Mouse (Mus musculus) urinary bladder, adult 18-20 months (tissue): Measurements from ENCODE around the gene Eif4h.

Experiments used
- DNase-seq, 2 experiments: peaks; one replicate each; pipeline ENCODE4 v3.0.0; 2022; ENCODE audit warnings: low spot score in 2 of 2, mixed read lengths in 2 of 2

The Eif4h gene

GRCm38 (mm10) chr5:134607121-134607520 lies 32.2 kb downstream of the Eif4h start:
- DNase-seq: no peak

- no peak for DNase-seq
Observed at GRCm38 (mm10) chr5:134606314-134606713, 33.0 kb downstream of the Eif4h start.

DNA sequence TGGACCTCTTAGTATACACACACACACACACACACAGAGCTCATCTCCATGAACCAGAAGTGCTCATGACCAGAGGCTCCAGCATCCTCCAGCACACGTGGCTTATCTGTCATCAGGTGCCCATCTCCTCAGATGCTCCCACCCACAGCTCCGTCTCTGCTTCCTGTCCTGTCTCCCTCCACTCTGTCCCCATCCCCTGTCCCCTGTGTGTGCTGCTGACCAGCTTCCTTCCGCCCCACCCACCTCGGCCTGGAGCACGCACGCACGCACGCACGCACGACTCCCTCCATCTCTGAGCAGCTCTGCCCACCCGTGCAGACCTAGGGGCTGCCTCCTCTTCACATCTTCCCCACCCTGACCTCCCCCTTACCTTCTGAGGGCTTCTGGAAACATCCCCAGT lies 34.9 kb downstream of the Eif4h start:
- DNase-seq: no peak

DNA sequence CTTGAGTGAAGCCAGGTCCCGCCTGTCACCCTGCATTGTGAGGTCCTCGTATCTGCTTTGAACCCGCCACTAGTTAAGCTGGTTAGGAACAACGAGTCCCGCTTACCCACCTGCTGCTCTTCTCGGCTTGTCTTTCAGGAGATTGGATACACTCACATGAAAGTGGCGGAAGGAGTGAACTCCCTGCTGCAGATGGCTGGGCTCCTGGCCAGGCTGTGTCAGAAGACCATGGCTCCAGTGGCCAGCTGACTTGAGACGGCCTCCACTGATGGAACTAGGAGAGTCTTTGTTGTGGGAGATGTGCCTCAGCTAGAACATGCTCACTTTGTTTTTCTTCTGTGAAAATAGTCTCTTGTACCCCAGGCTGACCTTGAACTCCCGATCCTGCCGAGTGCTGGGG lies 41.6 kb downstream of the Eif4h start:
- no peak for DNase-seq

DNA sequence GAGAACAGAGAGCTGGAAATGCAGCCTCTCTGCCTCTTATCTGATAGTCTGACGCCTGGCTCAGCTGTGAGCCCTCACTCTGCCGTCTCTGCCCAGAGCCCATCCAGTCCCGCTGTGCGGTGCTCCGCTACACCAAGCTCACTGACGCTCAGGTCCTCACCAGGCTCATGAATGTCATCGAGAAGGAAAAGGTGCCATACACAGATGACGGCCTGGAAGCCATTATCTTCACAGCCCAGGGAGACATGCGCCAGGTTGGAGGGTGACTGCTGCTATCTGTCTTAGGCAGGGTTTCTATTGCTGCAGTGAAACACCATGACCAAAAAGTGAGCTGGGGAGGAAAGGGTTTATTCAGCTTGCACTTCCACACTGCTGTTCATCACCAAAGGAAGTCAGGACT lies 46.2 kb downstream of the Eif4h start:
- no peak for DNase-seq

- DNase-seq: no peak
Observed at GRCm38 (mm10) chr5:134592026-134592581, 47.2 kb downstream of the Eif4h start.

- DNase-seq: no peak
Observed at GRCm38 (mm10) chr5:134589900-134590299, 49.4 kb downstream of the Eif4h start.

DNA sequence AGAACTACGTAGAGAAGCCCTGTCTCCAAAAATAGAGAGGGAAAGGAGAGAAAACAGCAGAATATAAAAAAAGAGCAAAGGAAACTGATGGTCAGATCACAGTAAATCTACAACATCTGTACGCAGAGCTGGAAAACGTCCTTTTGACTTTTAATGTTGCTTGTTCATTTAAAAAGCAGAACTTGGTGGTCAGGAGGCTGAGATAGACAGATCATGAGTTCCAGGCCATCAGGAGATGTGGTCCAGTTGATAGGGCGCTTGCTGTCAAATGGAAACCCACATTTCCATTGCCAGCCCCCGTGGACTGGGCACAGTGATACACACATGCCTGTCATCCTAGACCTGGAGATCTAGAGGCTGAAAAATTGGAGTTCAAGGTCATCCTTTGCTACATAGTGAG lies 54.5 kb downstream of the Eif4h start:
- no peak for DNase-seq

- DNase-seq: no peak
Observed at GRCm38 (mm10) chr5:134583884-134584213, 55.4 kb downstream of the Eif4h start.

DNA sequence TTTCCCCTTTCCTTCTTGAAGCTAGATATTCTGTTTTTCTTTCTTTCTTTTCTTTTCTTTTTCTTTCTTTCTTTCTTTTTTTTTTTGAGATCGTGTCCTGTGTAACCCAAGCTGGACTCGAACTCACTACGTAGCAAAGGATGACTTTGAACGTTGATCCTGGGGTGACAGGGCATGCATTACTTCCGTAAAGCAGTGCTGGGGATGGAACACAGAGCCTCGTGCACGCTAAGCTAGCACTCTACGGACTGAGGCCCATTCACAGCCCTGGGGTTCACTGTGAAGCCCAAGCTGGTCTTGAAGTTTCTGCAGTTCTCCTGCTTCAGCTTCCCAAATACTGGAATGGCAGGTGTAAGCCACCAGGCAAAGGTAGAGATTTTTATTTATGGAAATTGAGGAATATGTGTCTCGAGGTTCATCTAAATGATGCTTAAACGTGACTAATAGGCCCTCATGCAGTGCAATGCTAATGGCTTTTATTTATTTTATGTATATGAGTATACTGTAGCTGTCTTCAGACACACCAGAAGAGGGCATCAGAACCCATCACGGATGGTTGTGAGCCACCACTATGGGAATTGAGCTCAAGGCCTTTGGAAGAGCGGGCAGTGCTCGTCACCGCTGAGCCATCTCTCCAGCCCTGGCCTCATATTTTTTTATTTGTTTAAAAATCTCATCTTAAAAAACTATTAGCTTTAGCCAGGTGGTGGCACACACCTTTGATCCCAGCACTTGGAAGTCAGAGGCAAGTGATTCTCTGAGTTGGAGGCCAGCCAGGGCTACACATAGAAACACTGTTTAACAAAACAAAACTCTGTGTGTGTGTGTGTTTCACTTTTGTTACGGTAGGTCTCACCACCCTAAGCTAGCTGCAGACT lies 56.0 kb downstream of the Eif4h start:
- DNase-seq: no peak

DNA sequence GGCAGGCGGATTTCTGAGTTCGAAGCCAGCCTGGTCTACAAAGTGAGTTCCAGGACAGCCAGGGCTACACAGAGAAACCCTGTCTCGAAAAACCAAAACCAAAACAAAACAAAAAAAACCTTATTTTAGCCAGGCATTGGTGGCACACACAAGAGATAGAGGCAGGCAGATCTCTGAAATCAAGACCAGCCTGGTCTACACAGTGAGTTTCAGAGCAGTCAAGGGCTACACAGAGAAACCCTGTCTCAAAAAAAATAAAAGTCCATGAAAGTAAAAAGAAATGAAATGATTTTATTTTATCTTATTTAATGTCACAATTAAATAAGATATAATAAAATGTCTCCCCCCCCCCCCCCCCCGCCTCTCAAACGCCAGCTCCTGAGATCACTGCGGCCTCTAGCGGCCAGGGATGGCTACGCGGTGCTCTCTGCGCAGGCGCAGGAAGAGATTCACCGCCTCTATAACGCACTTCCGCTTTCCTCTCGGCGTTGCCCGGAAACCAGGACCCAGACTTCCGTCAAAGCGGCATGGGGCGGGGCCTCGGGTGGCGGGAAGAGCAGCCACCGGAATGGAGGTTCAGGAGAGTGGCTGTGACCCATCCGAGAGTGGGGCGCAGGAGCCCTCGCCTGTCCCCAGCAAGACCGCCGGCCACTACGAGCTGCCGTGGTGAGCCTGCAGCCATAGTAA lies 56.9 kb downstream of the Eif4h start:
- peak; percentile 92 to 94 for DNase-seq

GRCm38 (mm10) chr5:134581146-134581545 lies 58.1 kb downstream of the Eif4h start, which contains the start of gene Rfc2:
TSS of gene Rfc2 (plus strand) at chr5:134581366.
- DNase-seq: peak in 1 of 2 experiments; percentile 30

GRCm38 (mm10) chr5:134579135-134579534 lies 60.2 kb downstream of the Eif4h start:
- no peak for DNase-seq

GRCm38 (mm10) chr5:134577534-134577933 lies 61.8 kb downstream of the Eif4h start:
- no peak for DNase-seq

- peak; percentile 33 to 44 for DNase-seq
Observed at GRCm38 (mm10) chr5:134576517-134577220, 62.6 kb downstream of the Eif4h start.

- DNase-seq: no peak
Observed at GRCm38 (mm10) chr5:134575833-134576232, 63.5 kb downstream of the Eif4h start.

DNA sequence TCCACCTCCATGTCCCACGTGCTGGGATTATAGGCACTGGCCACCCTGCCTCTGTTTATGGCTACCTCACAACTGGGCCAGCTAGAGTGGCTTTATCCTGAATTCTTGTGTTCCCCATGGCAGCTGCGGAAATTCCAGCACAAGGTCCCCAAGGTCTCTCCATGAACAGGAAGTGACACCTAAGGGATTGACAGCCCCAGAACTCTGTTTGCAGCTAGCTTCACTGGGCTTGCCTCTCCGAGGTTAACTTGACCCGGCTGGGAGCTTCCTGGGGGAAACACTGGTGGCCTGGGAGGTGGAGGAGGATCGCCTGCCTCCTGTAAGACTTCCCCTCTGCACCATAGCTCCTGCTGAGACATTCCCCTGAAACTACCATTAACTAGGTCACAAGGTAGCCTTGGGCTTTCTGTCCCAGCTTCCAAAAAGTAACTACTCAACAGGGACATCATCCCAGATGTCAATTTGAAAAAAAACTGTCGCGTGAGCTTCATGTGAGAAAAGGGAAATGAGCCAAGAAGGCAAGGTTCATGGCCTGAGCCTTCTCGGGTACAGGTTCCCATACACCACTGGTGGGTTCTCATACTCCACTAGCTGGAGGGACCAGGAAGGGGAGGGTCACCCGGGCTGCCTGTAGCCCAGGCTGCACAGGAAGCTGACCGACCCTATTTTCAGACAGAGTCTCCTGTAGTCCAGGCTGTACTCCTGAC lies 66.6 kb downstream of the Eif4h start:
- no peak for DNase-seq

DNA sequence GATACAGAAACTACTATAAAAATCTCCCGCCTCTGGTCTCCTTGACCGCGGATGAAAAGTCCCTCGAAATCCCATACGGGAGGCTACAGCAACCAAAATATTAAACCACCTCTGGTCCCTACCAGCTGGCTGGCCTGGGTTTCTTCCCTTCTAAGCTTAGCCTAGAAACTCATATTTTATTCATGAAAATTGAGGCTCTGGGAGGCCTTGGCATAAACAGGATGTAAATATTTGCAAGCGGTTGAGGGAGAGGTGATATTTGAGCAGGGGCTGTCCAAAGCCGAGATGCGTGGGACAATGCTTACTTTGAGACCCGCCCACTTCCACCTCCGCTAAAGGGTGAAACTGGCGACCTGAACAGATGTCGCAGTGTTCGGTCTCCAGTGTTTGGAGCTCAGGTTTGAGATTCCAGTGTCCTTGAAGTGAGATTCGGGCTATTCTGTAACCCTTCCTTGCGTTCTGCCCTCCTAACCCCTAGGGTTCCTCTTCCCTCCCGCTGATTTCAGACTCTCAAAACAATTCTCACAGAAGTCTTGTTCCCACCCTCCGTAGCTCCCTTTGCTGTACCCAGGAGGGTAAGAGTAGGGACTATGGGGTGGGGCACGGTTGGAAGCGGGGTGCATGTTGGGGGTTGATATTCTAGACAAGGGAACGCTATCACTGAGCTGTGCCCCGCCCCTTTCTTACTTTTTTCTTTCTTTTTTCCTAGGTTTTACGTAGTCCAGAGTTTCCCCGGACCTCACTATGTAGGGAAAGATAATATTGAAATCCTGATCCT lies 67.4 kb downstream of the Eif4h start:
- no peak for DNase-seq
